Mouse (Mus musculus) ovary, adult 18-20 months (tissue): ENCODE measurements around the gene Cx3cr1.
A peak's percentile ranks its signal among the peaks of the same experiment; 100 is the strongest.

Experiments used
- DNase-seq: peaks from one replicate; pipeline ENCODE4 v3.0.0; 2022; ENCODE audit warnings: low spot score, mixed read lengths

Gene Cx3cr1

DNA sequence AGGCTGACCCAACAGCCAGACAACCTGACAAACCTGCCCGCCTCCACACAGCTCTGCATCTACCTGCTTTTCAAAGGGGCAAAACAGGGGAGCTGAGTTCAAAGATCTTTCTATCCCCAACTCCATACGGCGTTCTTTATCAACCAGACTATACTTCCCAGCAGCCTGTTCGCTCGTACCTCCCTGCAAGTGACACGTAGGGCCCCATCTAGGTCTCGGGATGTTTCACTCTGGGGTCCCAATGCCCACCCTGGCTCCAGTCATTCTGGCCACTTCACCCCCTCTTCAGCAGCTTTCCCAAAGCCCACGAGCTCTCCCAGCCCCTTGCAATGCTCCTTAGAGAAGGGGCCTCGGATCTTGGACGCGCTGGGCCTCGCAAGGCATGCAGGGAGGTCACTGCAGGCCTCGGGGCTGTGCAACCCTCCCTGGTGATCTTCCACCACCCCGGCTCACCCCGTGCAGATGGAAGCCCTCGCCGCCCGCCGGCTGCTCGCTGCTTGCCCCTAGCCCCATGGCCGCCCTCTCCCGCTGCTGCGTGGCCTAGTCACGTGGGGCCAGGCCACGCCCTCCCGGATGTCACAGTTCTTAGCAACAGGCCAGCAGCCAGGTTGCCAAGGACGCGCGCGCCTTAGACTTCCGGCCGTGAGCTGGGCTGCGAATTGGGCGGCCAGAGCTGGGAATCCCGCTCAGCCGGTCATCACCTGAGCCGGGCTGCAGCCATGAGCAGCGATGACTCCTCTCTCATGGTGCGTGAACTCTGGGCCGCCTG is 132.5 kb downstream of the Cx3cr1 start, which contains the start of the genes Gorasp1 and Ttc21a:
Gene Gorasp1 (minus strand): TSS at position 561 of the 769 bp plus-strand sequence.
Gene Ttc21a (plus strand): TSS at position 602 of the 769 bp plus-strand sequence.
- peak; percentile 88 for DNase-seq

DNA sequence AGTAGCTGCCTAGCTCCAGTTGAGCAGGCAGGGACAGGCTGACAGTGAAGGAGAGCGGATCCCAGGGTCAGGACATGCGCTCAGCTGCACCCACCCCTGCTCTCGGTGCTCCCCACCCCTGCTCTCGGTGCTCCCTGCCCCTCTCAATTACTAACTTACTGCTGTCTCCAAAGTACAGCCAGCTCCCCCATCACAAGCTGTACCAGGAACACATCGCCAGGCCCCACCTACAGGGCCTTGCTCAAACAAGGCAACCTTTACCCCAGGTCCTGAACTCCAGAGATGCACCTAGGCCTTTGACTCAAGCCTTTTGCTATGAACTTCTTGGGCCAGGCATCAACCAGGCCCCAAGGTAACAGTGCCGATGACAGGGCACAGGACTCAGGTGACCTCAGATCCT is 136.0 kb downstream of the Cx3cr1 start:
- DNase-seq = no peak

DNA sequence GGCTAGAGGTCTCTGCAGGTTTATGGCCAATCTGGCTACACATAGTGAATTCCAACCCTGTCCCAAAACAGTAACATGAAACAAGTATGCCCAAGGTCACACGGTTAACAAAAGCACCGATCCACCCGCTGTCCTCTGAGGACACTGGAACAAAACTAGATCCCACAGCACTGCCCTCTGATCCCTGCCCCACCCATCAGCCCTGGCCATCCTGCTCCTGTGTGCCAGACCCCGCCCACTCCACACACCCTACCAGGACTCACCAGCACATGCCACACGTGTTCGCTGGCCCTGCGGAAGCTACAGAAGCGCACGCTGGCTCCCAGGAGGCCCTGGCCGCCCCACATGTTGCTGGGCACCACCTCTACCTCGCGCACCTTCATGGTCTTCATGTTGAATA is 137.3 kb downstream of the Cx3cr1 start:
- DNase-seq = no peak

DNA sequence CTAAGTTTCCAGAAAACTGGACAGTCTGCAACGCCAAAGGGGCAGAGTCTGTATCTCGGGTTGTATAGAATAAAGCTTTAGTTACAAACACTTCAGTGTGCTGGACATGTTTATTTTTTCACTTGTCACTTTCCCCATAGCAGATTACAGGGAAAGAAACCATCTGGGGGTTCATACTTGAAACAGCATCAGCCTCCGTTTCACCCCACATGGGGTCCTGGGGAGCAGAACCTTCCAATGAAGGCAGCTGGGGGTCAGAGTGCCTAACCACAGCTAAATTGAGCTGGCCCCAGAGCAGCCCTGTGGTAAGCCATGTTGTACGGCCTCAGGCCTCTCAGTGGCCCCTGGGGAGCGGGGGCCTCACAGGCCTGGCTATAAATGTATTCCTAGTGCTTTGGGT is 143.2 kb downstream of the Cx3cr1 start:
- DNase-seq = no peak

DNA sequence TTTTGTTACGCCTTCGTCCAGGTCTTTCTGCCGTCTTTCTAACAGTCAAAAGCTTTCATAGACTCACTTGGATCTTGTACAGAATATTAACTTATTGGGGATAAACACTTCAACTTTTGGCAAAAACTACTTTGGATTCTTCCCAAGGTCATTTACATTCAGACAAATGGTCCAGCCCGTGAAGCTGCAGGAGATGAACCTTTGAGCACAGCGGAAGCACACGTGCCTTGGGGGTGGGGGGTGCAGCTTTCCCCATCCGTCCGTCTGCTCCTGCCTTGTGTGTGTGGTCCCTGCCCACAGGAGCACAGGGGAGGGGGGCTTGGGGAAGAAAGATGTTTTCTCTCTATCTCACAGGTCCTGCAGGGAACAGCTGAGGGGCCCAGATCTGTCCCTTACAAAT is 143.9 kb downstream of the Cx3cr1 start:
- DNase-seq = no peak

DNA sequence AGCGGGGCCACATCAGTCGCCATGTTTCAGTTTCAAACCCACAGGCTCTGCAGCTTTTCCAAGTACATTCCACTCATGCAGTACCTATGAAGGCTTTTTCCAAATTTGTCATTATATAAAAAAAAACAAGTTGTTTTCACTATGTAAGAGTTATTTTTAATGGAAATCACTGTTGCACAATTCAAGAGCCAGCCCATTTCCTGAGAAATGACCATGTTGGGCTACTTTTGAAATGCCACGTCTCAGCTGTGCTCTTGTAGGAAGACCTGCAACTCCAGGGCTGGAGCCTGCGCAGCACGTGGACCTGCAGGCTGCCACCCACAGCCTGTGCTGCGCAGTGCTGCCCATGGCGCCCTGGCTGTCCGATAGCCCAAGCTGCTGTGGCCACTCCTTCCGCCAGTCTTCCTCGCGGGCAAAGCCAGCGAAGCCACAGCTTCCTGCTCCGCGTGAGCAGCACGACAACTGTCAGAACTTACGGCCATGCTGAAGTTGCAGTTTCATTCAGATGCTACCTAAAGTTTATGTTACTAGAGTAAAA is 144.5 kb downstream of the Cx3cr1 start:
- DNase-seq = no peak

DNA sequence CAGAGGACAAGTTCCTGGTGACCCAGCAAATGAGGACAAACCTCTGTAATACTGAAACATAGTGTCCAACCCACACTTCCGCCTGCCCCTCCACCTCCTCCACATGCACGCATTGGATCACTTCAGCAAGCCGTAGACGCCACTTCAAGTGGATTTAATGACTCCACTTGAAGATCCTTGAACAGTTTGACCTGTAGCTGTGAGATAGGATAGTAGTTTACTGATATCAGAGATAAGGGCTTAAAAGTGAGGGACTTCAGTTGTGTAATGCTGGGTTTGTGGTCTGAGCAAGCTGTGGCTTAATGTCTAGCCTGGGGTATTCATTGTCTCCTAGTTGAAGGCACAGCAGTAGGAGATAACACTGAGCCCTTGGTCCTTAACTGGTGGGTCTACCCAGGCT is 146.2 kb downstream of the Cx3cr1 start:
- no peak for DNase-seq

DNA sequence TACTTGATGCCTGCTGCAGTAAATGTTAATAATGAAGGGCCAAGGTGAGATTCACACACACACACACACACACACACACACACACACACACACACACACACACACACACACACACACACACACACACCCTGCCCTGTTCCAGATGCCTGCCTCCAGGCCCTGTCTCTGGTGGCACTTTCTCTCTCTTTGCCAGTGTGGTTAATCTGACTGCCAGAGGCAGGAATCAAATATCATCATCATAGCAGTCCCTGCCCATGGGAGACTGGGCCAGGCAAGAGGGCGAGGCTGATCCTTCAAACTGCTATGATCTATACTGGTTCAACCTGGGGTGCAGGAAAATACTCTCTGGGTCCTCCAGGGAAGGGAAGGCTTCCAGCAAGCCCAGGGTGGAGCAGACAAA is 149.8 kb downstream of the Cx3cr1 start:
- no peak for DNase-seq

DNA sequence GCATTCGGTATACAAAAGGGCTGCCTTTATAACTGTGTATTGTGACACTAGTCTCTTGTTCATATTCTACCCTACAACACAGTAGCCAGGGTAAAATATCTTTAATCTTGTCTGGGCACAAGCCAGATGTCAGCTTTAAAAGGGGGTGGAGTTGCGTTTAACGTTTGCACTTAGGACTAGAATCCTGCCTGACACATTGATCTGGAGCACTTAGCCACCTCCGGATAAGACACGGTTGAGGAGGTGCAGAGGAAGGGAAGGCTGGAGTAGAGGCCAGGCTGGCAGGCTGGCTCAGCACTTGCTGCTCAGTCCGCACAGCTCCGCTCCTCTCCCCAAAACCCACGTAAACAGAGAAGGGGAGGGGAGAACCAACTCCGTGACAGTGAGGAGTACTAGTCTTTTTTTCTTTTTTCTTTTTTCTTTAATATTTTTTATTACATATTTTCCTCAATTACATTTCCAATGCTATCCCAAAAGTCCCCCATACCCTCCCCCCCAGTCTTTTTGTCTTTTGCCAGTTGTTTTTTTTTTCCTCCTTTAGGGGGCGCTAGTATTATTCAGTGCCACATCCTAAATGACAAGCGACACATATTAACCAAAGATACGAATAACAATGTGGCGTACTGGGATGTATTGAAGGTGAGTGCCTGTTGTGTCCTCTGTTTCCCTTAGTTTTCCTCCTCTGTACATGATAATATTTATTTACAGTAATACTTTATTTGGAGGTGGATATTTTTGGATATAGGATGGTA is 156.4 kb downstream of the Cx3cr1 start:
- no peak for DNase-seq

DNA sequence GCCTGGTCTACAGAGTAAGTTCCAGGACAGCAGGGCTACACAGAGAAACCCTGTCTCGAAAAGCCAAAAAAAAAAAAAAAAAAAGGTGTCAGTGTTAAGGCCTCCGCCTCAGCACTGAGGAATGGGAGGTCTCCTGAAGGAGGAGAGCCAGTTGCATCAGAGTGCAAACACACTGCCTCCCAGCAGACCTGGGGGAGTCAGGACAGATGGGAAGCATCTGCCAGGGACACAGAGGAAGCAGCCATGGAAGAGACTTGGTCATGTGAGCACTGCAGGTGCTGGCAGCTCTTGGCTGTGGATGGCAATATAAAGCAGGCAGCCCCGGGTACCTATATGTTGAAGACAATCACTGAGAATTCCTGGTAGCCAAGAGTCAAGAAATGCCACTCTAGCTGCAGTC is 159.7 kb downstream of the Cx3cr1 start:
- no peak for DNase-seq

DNA sequence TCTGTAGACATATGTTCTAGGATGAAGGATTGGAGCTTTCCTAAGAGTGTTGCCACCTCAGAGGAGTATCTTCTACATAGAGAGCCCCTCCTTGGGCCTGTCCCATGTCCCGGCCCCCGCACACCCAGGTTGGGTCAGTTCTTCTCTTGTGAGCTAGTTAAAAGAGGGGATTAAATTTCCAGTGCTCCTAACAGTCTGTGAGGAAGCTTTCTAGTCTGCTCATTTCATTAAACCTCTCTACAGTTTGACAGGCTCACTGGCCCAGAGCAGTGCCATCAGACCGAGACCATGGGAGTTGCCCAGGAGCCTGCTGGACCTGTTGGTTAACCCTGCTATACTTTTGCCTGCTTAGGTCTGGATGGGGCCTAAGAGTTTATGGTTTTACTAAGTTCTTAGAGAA is 161.0 kb downstream of the Cx3cr1 start:
- DNase-seq = no peak

DNA sequence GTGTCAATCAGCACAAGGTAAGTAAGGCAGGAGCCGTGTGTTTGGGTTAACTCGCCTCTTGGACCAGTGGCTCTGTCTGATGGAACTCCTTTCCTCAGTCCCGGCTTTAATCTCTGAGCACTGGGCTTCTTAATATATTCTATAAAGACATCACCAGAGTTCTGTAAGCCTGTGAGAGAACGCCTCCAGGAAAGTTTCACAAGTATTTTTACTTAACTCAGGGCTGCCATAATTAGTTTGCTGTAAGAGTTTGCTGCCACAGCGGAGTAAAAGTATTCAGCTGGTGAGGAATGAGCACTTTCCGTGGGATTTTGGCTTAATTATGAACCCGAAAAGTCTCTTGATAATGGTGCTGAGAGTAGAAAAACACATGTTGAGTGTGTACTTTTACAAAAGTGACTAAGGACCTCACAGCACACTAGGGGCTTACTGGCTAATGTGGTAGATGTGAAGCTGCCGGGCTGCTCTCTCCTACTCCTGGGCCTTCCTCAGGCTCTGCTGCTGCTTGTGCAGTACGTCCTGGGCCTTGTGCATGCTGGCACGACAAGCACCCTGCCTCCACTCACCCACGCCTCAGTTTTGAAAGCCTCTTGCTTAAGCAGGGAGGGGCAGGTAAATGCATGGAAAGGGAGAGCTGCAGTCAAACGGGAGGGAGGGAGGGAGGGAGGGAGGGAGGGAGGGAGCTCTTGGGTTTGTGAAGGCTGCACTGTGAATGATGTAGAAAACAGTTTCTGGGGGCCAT is 167.1 kb downstream of the Cx3cr1 start:
- DNase-seq = no peak

DNA sequence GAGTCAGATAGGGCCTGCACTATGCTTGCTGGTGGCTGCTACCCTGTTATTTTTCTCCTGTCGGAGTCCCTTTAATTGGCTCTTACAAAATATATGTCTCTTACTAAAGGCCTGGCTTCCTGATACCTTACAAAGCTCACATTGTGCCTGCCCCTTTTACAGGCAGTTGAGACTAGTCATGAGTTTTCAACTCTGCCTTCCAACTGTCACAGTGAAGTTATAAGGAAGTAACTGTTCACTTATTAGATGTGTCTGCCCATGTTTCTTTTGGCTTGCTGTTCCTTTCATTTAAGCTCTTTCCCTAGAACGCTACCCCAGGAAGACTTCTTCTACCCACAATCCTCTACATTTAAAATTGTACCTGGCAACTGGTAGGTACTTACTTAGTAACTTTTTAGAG is 170.2 kb downstream of the Cx3cr1 start:
- DNase-seq = no peak

DNA sequence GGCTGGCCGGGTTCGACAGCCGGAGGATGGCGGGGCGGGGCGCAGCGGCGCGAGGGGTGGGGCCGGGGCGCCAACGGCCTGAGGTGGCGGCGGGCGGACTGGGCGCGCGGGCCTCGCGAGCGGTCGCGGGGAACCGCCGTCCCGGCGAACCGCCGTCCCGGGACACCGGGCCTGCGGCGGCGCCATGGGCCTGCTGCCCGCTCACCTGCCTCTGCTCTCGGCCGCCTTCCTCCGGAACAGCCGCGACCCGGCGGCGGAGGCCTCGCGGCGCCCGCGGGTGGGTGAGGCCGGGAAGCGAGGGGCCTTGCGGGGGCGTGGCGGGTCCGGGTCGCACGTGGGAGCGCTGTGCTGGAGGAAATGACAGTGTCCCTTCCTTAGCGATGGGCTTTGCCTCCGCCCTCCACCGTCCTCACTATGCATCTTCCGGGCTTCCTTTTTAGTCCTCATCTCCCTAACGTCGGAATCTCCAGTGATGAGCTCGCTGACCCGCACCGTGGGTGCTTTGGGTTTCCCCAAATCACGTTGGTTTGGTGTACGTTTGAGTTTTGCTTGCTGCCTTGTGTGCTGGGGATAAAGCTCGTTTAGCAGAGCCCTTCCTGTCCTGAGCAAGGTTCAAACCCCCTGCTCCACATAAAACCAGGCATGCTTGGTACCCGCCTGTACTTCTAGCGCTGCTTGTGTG is 174.5 kb downstream of the Cx3cr1 start:
- peak; percentile 12 for DNase-seq

DNA sequence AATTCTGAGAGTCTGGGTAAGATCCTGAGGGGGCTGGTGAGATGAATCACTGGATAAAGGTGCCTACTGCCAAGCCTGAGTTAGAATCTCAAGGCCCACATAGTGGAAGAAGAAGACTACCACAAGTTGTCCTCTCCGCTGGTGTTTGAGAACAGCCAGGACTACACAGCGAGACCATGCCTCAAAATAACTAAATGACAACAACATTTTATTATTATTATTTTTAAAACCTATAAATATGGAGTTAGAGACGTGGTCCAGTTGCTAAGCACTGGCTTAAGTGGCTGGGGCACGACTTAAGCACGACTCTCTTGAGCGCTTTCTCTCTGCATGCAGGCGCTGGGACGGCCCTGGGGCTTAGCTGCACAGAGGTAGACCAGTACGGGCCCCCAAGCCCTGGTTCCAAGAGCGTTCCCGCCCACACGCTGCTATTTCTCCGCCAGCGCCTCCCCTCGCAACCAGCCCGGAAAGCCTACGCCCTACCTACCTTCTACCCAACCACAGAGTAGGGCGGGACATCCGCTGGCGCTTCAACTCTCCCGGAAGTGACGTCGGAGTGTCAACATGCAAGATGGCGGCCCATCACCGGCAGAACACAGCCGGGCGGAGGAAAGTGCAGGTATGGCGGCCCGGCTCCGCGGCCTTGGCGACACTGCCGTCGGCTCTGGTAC is 175.2 kb downstream of the Cx3cr1 start, which contains the start of gene Wdr48:
Gene Wdr48 (plus strand): TSS at position 540 of the 671 bp plus-strand sequence.
- peak; percentile 95 for DNase-seq

DNA sequence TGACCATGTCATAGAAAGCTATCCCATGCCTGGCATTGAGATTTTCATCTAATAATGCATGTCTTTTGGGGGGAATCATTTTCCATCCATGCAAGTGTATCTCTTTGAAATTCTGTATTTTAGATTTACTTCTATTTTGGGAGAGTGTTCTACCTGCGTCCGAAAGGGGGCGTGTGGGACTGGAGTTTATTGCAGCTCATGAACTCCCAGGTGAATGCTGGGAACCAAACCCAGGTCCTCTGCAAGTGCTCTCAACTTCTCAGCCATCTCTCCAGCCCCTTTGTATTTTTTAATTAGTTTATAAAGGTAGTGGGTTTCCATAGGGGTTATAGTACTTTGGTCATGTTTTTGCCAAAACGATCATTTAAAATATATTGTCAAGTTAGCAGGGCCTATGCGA is 175.8 kb downstream of the Cx3cr1 start:
- DNase-seq = no peak

DNA sequence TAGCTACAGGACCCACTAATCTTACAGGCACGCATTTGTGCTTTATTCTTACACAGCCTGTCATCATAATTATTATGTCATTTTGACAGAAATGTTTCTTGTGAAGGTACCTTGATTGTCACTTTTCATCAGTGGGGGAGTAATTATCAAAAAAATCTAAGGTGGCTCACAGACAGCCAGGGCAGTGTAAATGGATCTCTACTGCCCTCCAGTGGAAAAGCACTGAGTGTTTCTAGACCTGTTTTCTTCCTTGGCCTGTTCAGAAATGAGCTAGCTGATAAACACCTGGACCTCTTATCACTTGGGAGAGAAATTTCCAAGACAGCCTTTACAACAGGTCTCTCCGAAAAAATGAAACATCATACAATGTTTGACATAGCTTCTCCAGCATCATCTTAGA is 179.0 kb downstream of the Cx3cr1 start:
- DNase-seq = no peak

DNA sequence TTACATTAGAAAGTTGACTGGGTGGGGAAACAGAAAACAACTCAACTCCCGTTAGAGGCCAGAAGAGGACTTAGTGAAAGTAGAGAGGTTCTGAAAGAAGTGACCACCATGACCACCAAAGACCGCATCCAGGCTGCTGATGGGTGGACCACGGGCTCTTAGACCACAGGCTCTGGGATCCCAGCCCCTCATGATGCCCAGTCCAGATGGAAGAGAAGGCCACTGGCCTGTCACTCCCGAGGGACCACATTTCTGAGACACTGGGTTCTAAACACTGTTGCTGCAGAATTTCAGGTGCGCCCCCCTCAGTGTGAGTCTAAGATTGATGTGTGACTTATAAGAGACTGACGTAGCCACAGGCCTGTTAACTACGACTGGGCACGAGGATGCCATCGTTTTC is 180.2 kb downstream of the Cx3cr1 start:
- no peak for DNase-seq

DNA sequence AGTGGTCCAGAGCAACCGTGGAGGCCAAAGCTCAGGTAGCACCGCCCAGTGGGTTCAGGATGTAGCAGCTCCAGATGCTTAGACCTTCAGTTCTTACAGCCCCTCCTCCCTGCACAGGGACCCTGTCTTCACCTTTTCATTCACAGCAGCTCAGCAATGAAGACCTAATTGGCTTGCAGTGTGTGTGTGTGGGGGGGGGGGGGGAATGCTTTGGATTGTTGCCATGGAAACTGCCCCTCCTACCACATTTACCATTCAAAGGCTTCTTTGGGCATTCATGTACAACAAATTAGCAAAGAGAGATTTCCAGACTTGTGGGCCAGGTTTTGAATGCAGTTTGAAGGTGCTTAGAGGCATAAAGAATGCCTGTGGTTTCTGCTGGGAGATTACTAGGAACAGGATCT is 180.8 kb downstream of the Cx3cr1 start:
- DNase-seq = no peak

DNA sequence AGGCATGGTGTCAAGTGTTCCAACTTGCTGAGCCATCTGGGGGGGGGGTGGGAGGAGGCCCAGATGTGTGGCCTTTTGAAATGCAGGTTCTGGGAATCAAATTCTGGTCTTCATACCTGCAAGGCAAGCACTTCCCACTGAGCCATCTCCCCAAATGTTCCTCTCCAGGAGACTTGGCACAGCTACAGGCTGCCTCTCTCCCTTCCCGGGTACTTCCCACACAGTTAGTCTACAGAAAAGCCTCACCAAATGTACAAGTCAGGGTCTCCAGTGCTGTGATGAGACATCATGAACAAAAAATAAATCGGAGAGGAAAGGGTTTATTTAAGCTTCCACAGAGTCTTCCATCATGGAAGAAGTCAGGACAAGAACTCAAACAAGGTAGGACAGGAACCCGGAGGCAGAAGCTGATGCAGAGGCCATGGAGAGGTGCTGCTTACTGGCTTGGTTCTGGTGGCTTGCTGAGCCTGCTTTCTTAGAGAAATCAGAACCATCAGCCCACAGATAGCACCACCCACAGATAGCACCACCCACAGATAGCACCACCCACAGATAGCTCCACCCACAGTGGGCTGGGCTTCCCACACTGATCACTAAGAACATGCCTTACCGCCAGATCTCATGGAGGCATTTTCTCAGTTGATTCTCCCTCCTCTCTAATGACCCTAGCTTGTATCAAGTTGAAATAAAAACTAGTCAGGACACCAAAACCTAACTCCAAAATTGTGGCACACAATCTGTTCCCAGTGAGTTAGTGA is 182.4 kb downstream of the Cx3cr1 start:
- no peak for DNase-seq
